Mouse (Mus musculus) C2C12 (cell line): ENCODE results near the gene Tff3.

Experiments used
- CEBPB ChIP-seq: IDR thresholded peaks from one replicate; pipeline ENCODE4 v1.6.1; 2011; ENCODE audit warnings: low read depth, mild to moderate bottlenecking, control low read depth, moderate library complexity
- CTCF ChIP-seq: IDR thresholded peaks from one replicate; pipeline ENCODE4 v1.5.1; 2011; ENCODE audit not compliant: control insufficient read depth, insufficient read depth, insufficient read length
- FOSL1 ChIP-seq: IDR thresholded peaks from one replicate; pipeline ENCODE4 v1.8.0; 2011; ENCODE audit warnings: mild to moderate bottlenecking, low read length; ENCODE audit not compliant: poor library complexity, insufficient read depth, severe bottlenecking
- MAX ChIP-seq: IDR thresholded peaks from one replicate; pipeline ENCODE4 v1.6.1; 2011; ENCODE audit warnings: mild to moderate bottlenecking, control low read depth
- MYOD1 ChIP-seq: IDR thresholded peaks from one replicate; pipeline ENCODE4 v1.6.1; 2011; ENCODE audit warnings: low read depth; ENCODE audit not compliant: control insufficient read depth, insufficient read length

DNA sequence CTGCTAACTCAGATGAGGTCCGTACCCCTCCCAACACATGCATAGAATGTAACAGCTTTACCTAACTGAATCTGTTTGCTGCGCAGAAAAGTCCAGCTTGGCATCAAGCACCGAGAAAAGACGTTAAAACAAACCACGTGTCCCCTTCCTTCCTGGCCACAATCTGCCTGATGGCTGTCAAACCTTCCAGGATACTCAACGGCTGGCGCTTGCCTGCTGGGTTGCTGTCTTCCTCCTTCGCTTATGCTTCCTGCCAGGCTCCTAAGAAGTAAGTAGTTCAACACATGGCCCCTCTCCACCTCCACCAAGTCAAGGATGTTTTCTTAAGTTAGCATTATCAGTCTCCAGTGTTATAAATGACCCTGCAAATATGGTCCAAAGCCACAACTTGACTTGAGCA, 24.3 kb upstream of the Tff3 start:
- TF ChIP-seq MAX (no peak), CTCF (no peak), CEBPB (no peak), MYOD1 (no peak), FOSL1 (no peak)
